Mouse (Mus musculus) lung, adult 18-20 months (tissue): ENCODE data around the gene Herc4.

Experiments
- DNase-seq, 2 experiments: peaks; one replicate each; pipeline ENCODE4 v3.0.0; 2022; ENCODE audit warnings: mixed read lengths in 2 of 2

Herc4 gene

GRCm38 (mm10) chr10:63243493-63244054, at the start of gene Herc4:
Gene Herc4, plus strand, starts transcription at chr10:63243810.
- peak; percentile 97 to 98 for DNase-seq

GRCm38 (mm10) chr10:63199008-63199407, 44.6 kb upstream of the Herc4 start:
- DNase-seq: no peak

- DNase-seq: no peak
Measured at GRCm38 (mm10) chr10:63201534-63201933, 42.1 kb upstream of the Herc4 start.

GRCm38 (mm10) chr10:63203002-63203401, 40.6 kb upstream of the Herc4 start:
- no peak for DNase-seq

GRCm38 (mm10) chr10:63203728-63204127, 39.9 kb upstream of the Herc4 start, which contains the start of gene Mypn:
Gene Mypn, minus strand, starts transcription at chr10:63203952.
- DNase-seq: no peak

GRCm38 (mm10) chr10:63208871-63209270, 34.7 kb upstream of the Herc4 start:
- no peak for DNase-seq

GRCm38 (mm10) chr10:63221081-63221783, 22.4 kb upstream of the Herc4 start:
- DNase-seq: no peak

- no peak for DNase-seq
Measured at GRCm38 (mm10) chr10:63224341-63224740, 19.3 kb upstream of the Herc4 start.

- DNase-seq: no peak
Measured at GRCm38 (mm10) chr10:63230266-63230665, 13.3 kb upstream of the Herc4 start.

GRCm38 (mm10) chr10:63230854-63231253, 12.8 kb upstream of the Herc4 start:
- no peak for DNase-seq

GRCm38 (mm10) chr10:63231630-63232029, 12.0 kb upstream of the Herc4 start:
- no peak for DNase-seq

GRCm38 (mm10) chr10:63234133-63234532, 9.5 kb upstream of the Herc4 start:
- no peak for DNase-seq

- no peak for DNase-seq
Measured at GRCm38 (mm10) chr10:63235889-63236288, 7.7 kb upstream of the Herc4 start.

GRCm38 (mm10) chr10:63236663-63237062, 6.9 kb upstream of the Herc4 start:
- no peak for DNase-seq

GRCm38 (mm10) chr10:63237206-63237605, 6.4 kb upstream of the Herc4 start:
- DNase-seq: no peak

- DNase-seq: no peak
Measured at GRCm38 (mm10) chr10:63238090-63238489, 5.5 kb upstream of the Herc4 start.

- DNase-seq: no peak
Measured at GRCm38 (mm10) chr10:63239848-63240247, 3.8 kb upstream of the Herc4 start.

- no peak for DNase-seq
Measured at GRCm38 (mm10) chr10:63240868-63241271, 2.7 kb upstream of the Herc4 start.

- DNase-seq: no peak
Measured at GRCm38 (mm10) chr10:63242798-63243435, 693 bp upstream of the Herc4 start.

GRCm38 (mm10) chr10:63244055-63244671, 553 bp downstream of the Herc4 start:
- DNase-seq: no peak

- peak; percentile 32 to 55 for DNase-seq
Measured at GRCm38 (mm10) chr10:63244746-63245145, 1.1 kb downstream of the Herc4 start.

- DNase-seq: no peak
Measured at GRCm38 (mm10) chr10:63245846-63246245, 2.2 kb downstream of the Herc4 start.

GRCm38 (mm10) chr10:63247457-63247856, 3.8 kb downstream of the Herc4 start:
- DNase-seq: peak in 1 of 2 experiments; percentile 31

- no peak for DNase-seq
Measured at GRCm38 (mm10) chr10:63248421-63248820, 4.8 kb downstream of the Herc4 start.
